Mouse (Mus musculus) splenic B cell, adult 2 months (primary cell): ENCODE measurements around the gene Adat2.

Experiments used
- DNase-seq: peaks from one replicate; pipeline ENCODE4 v3.0.0-alpha.2; 2011; ENCODE audit warnings: low read depth, low spot score
- H3K27me3 ChIP-seq: 2 replicates; pipeline ENCODE4 v1.6.1; 2012; ENCODE audit warnings: mild to moderate bottlenecking, low read length, moderate library complexity, mixed read lengths; ENCODE audit not compliant: control insufficient read depth, poor library complexity, insufficient read depth, severe bottlenecking
- H3K36me3 ChIP-seq: 2 replicates; pipeline ENCODE4 v1.6.1; 2012; ENCODE audit warnings: mild to moderate bottlenecking, low read length, moderate library complexity, mixed read lengths; ENCODE audit not compliant: control insufficient read depth, poor library complexity, insufficient read depth, severe bottlenecking

Gene Adat2

GRCm38 (mm10) chr10:13570697-13571538, 18.2 kb downstream of the Adat2 start:
- DNase-seq: no peak
- H3K27me3 ChIP-seq: no peaks in the 10 kb centered on the region
- no peaks in the 10 kb centered on the region for H3K36me3 ChIP-seq

- no peak for DNase-seq
- H3K27me3 ChIP-seq: no peaks in the 10 kb centered on the region
- no peaks in the 10 kb centered on the region for H3K36me3 ChIP-seq
Observed at GRCm38 (mm10) chr10:13572003-13572402, 19.3 kb downstream of the Adat2 start.

- DNase-seq: no peak
- Histone ChIP-seq H3K27me3 (no peaks in the 10 kb centered on the region), H3K36me3 (no peaks in the 10 kb centered on the region)
Observed at GRCm38 (mm10) chr10:13572410-13572809, 19.7 kb downstream of the Adat2 start.

- DNase-seq: no peak
- H3K27me3 ChIP-seq: no peaks in the 10 kb centered on the region
- no peaks in the 10 kb centered on the region for H3K36me3 ChIP-seq
Observed at GRCm38 (mm10) chr10:13577123-13577522, 24.4 kb downstream of the Adat2 start.

- no peak for DNase-seq
- Histone ChIP-seq H3K36me3 (no peaks in the 10 kb centered on the region), H3K27me3 (no peaks in the 10 kb centered on the region)
Observed at GRCm38 (mm10) chr10:13587914-13588313, 35.2 kb downstream of the Adat2 start.

GRCm38 (mm10) chr10:13592196-13592595, 39.5 kb downstream of the Adat2 start:
- no peaks in the 10 kb centered on the region for H3K36me3 ChIP-seq
- no peak for DNase-seq
- H3K27me3 ChIP-seq: no peaks in the 10 kb centered on the region

- Histone ChIP-seq H3K27me3 (no peaks in the 10 kb centered on the region), H3K36me3 (no peaks in the 10 kb centered on the region)
- DNase-seq: no peak
Observed at GRCm38 (mm10) chr10:13593529-13593928, 40.8 kb downstream of the Adat2 start.

- H3K36me3 ChIP-seq: no peaks in the 10 kb centered on the region
- H3K27me3 ChIP-seq: no peaks in the 10 kb centered on the region
- DNase-seq: no peak
Observed at GRCm38 (mm10) chr10:13596073-13596472, 43.4 kb downstream of the Adat2 start.

- H3K36me3 ChIP-seq: no peaks in the 10 kb centered on the region
- no peak for DNase-seq
- H3K27me3 ChIP-seq: no peaks in the 10 kb centered on the region
Observed at GRCm38 (mm10) chr10:13596866-13597265, 44.2 kb downstream of the Adat2 start.

GRCm38 (mm10) chr10:13597491-13597890, 44.8 kb downstream of the Adat2 start:
- Histone ChIP-seq H3K36me3 (no peaks in the 10 kb centered on the region), H3K27me3 (no peaks in the 10 kb centered on the region)
- DNase-seq: no peak

GRCm38 (mm10) chr10:13600926-13601325, 48.2 kb downstream of the Adat2 start:
- DNase-seq: no peak
- Histone ChIP-seq H3K27me3 (no peaks in the 10 kb centered on the region), H3K36me3 (no peaks in the 10 kb centered on the region)
